Mouse (Mus musculus): Measurements from ENCODE around the gene Rcan3. TPM values are rescaled to one million over a fixed set of nuclear protein-coding genes. Genes with fewer than 3 reads are reported as not detected.

The Rcan3 gene
- polyA plus RNA-seq, 1 experiment from 2014 or later: 8.9 TPM

- Histone ChIP-seq H3K4me1 (peaks cover 34% of the 10 kb centered on the region), H3K36me3 (replicated peaks) (no peaks in the 10 kb centered on the region), H3K4me3 (peak overlapping the region; percentile 81), H3K27me3 (replicated peaks; ENCODE audit: low read depth, poor library complexity, severe bottlenecking) (peaks cover 13% of the 10 kb centered on the region), H3K27ac (replicated peaks) (peak overlapping the region; percentile 87), H3K9me3 (no peaks in the 10 kb centered on the region)
- DNase-seq (ENCODE audit: low spot score): no peak
- WGBS: 32% methylated on average over 11 of the region's 11 CpGs
These were observed 739 bp upstream of the Rcan3 start for GRCm38 (mm10) chr4:135434395-135434789.

- Histone ChIP-seq H3K36me3 (replicated peaks) (no peaks in the 10 kb centered on the region), H3K27me3 (replicated peaks; ENCODE audit: low read depth, poor library complexity, severe bottlenecking) (peaks cover 13% of the 10 kb centered on the region), H3K4me3 (peak overlapping the region; percentile 81), H3K4me1 (peaks cover 29% of the 10 kb centered on the region), H3K9me3 (no peaks in the 10 kb centered on the region), H3K27ac (replicated peaks) (peak overlapping the region; percentile 87)
- WGBS: 7% methylated on average over 10 of the region's 10 CpGs
- DNase-seq (ENCODE audit: low spot score): no peak
These were observed 589 bp downstream of the Rcan3 start for GRCm38 (mm10) chr4:135433086-135433442.

GRCm38 (mm10) chr4:135429990-135430760 lies 3.5 kb downstream of the Rcan3 start:
- DNase-seq (ENCODE audit: low spot score): no peak
- H3K27ac ChIP-seq (replicated peaks): no peak overlapping the region
- H3K4me3 ChIP-seq: no peak overlapping the region
- H3K4me1 ChIP-seq: peaks cover 20% of the 10 kb centered on the region
- H3K27me3 ChIP-seq (replicated peaks; ENCODE audit: low read depth, poor library complexity, severe bottlenecking): peaks cover 13% of the 10 kb centered on the region
- H3K36me3 ChIP-seq (replicated peaks): 0 out of 2 replicates have a peak, but pooled peaks cover under 1% of the 10 kb centered on the region
- WGBS: 79% methylated on average over 8 of the region's 8 CpGs
- H3K9me3 ChIP-seq: no peaks in the 10 kb centered on the region

- 84% methylated on average over 4 of the region's 4 CpGs for WGBS
- no peak for DNase-seq (ENCODE audit: low spot score)
- peaks cover 13% of the 10 kb centered on the region for H3K27me3 ChIP-seq (replicated peaks; ENCODE audit: low read depth, poor library complexity, severe bottlenecking)
- H3K36me3 ChIP-seq (replicated peaks): peaks cover 6% of the 10 kb centered on the region; the same call in 1 of the 2 replicates
- no peak overlapping the region for H3K27ac ChIP-seq (replicated peaks)
- H3K4me1 ChIP-seq: peaks cover 17% of the 10 kb centered on the region
- no peak overlapping the region for H3K4me3 ChIP-seq
- H3K9me3 ChIP-seq: no peaks in the 10 kb centered on the region
These were observed 4.3 kb downstream of the Rcan3 start for GRCm38 (mm10) chr4:135429383-135429782.

- Histone ChIP-seq H3K27ac (replicated peaks) (no peak overlapping the region), H3K27me3 (replicated peaks; ENCODE audit: low read depth, poor library complexity, severe bottlenecking) (no peaks in the 10 kb centered on the region), H3K4me3 (no peak overlapping the region), H3K4me1 (peaks cover 5% of the 10 kb centered on the region; the same call in 1 of the 2 replicates), H3K36me3 (replicated peaks) (peaks cover 17% of the 10 kb centered on the region; the same call in 1 of the 2 replicates), H3K9me3 (no peaks in the 10 kb centered on the region)
- no peak for DNase-seq (ENCODE audit: low spot score)
- WGBS: 91% methylated on average over 7 of the region's 7 CpGs
These were observed 7.1 kb downstream of the Rcan3 start for GRCm38 (mm10) chr4:135426587-135426986.

GRCm38 (mm10) chr4:135425625-135426024 lies 8.0 kb downstream of the Rcan3 start:
- no peaks in the 10 kb centered on the region for H3K27me3 ChIP-seq (replicated peaks; ENCODE audit: low read depth, poor library complexity, severe bottlenecking)
- WGBS: 88% methylated on average over 9 of the region's 9 CpGs
- no peak for DNase-seq (ENCODE audit: low spot score)
- H3K9me3 ChIP-seq: no peaks in the 10 kb centered on the region
- H3K27ac ChIP-seq (replicated peaks): no peak overlapping the region
- H3K4me1 ChIP-seq: peaks cover 5% of the 10 kb centered on the region; the same call in 1 of the 2 replicates
- no peak overlapping the region for H3K4me3 ChIP-seq
- peaks cover 17% of the 10 kb centered on the region; the same call in 1 of the 2 replicates for H3K36me3 ChIP-seq (replicated peaks)

GRCm38 (mm10) chr4:135420961-135421360 lies 12.7 kb downstream of the Rcan3 start:
- no peaks in the 10 kb centered on the region for H3K4me1 ChIP-seq
- H3K27ac ChIP-seq (replicated peaks): no peak overlapping the region
- no peak for DNase-seq (ENCODE audit: low spot score)
- H3K27me3 ChIP-seq (replicated peaks; ENCODE audit: low read depth, poor library complexity, severe bottlenecking): no peaks in the 10 kb centered on the region
- no peak overlapping the region for H3K4me3 ChIP-seq
- 93% methylated on average over 13 of the region's 13 CpGs for WGBS
- no peaks in the 10 kb centered on the region for H3K9me3 ChIP-seq
- peaks cover 50% of the 10 kb centered on the region for H3K36me3 ChIP-seq (replicated peaks)

- Histone ChIP-seq H3K4me3 (no peak overlapping the region), H3K4me1 (no peaks in the 10 kb centered on the region), H3K9me3 (no peaks in the 10 kb centered on the region), H3K36me3 (replicated peaks) (peaks cover 51% of the 10 kb centered on the region), H3K27ac (replicated peaks) (no peak overlapping the region; the same call in 1 of the 2 replicates), H3K27me3 (replicated peaks; ENCODE audit: low read depth, poor library complexity, severe bottlenecking) (no peaks in the 10 kb centered on the region)
- 81% methylated on average over 11 of the region's 11 CpGs for WGBS
- DNase-seq (ENCODE audit: low spot score): no peak
These were observed 13.2 kb downstream of the Rcan3 start for GRCm38 (mm10) chr4:135420416-135420815.

- Histone ChIP-seq H3K4me1 (no peaks in the 10 kb centered on the region), H3K9me3 (no peaks in the 10 kb centered on the region), H3K27me3 (replicated peaks; ENCODE audit: low read depth, poor library complexity, severe bottlenecking) (no peaks in the 10 kb centered on the region), H3K27ac (replicated peaks) (no peak overlapping the region; the same call in 1 of the 2 replicates), H3K36me3 (replicated peaks) (peaks cover 51% of the 10 kb centered on the region), H3K4me3 (no peak overlapping the region)
- DNase-seq (ENCODE audit: low spot score): no peak
- 83% methylated on average over 21 of the region's 21 CpGs for WGBS
These were observed 13.7 kb downstream of the Rcan3 start for GRCm38 (mm10) chr4:135419996-135420395.

- no peaks in the 10 kb centered on the region for H3K27me3 ChIP-seq (replicated peaks; ENCODE audit: low read depth, poor library complexity, severe bottlenecking)
- H3K27ac ChIP-seq (replicated peaks): no peak overlapping the region
- H3K4me1 ChIP-seq: no peaks in the 10 kb centered on the region
- no peaks in the 10 kb centered on the region for H3K9me3 ChIP-seq
- no peak overlapping the region for H3K4me3 ChIP-seq
- peaks cover 42% of the 10 kb centered on the region for H3K36me3 ChIP-seq (replicated peaks)
- WGBS: 90% methylated on average over 21 of the region's 21 CpGs
- no peak for DNase-seq (ENCODE audit: low spot score)
These were observed 17.3 kb downstream of the Rcan3 start for GRCm38 (mm10) chr4:135416367-135416766.

GRCm38 (mm10) chr4:135413491-135413890 lies 20.2 kb downstream of the Rcan3 start:
- Histone ChIP-seq H3K27ac (replicated peaks) (no peak overlapping the region), H3K36me3 (replicated peaks) (peaks cover 24% of the 10 kb centered on the region), H3K27me3 (replicated peaks; ENCODE audit: low read depth, poor library complexity, severe bottlenecking) (no peaks in the 10 kb centered on the region), H3K4me1 (no peaks in the 10 kb centered on the region), H3K4me3 (no peak overlapping the region), H3K9me3 (no peaks in the 10 kb centered on the region)
- WGBS: 82% methylated on average over 8 of the region's 8 CpGs
- no peak for DNase-seq (ENCODE audit: low spot score)

GRCm38 (mm10) chr4:135411633-135412032 lies 22.0 kb downstream of the Rcan3 start:
- H3K4me1 ChIP-seq: no peaks in the 10 kb centered on the region
- H3K27me3 ChIP-seq (replicated peaks; ENCODE audit: low read depth, poor library complexity, severe bottlenecking): no peaks in the 10 kb centered on the region
- peak; percentile 62 for DNase-seq (ENCODE audit: low spot score)
- peaks cover 14% of the 10 kb centered on the region for H3K36me3 ChIP-seq (replicated peaks)
- no peaks in the 10 kb centered on the region for H3K9me3 ChIP-seq
- WGBS: 43% methylated on average over 4 of the region's 4 CpGs
- no peak overlapping the region for H3K27ac ChIP-seq (replicated peaks)
- no peak overlapping the region for H3K4me3 ChIP-seq

GRCm38 (mm10) chr4:135406180-135406579 lies 27.5 kb downstream of the Rcan3 start:
- Histone ChIP-seq H3K27ac (replicated peaks) (no peak overlapping the region), H3K36me3 (replicated peaks) (no peaks in the 10 kb centered on the region), H3K4me1 (0 out of 2 replicates have a peak, but pooled peaks cover 3% of the 10 kb centered on the region), H3K4me3 (no peak overlapping the region), H3K9me3 (no peaks in the 10 kb centered on the region), H3K27me3 (replicated peaks; ENCODE audit: low read depth, poor library complexity, severe bottlenecking) (0 out of 2 replicates have a peak, but pooled peaks cover 5% of the 10 kb centered on the region)
- 71% methylated on average over 5 of the region's 5 CpGs for WGBS
- no peak for DNase-seq (ENCODE audit: low spot score)
